Mouse (Mus musculus): ENCODE data around the gene 4933424G06Rik.
"Not testable (repeated sequence)": the region's sequence is repeated elsewhere in the genome, so short reads cannot be mapped to it uniquely, and the experiment has no call there.

The 4933424G06Rik gene

DNA sequence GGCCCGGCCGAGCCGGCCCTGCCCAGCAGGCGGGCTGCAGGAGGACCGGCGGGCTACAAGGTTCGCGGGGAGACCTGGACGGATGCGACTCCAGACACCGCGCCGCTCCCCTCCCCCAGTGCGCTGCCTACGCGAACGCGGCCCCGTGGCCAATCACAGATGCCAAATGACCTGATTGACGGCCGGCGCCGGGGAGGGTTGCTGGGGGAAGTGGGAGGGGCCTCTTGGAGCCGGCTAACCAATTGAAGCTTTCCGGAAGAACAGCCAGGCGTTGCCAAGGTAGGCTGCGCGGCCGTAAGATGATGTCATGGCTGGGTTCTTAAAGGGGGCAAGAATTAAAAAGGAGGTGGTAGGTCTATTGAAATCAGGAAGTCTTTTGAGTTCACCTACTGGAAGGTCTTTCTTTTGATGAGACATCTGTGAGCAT is at the start of gene 4933424G06Rik:
4933424G06Rik (plus strand) TSS at position 296 of the 427 bp plus-strand sequence.
- DNase-seq (ENCODE audit: low read depth, low spot score), result peak; percentile 93

- no peak for DNase-seq (ENCODE audit: low read depth, low spot score)
Measured at GRCm38 (mm10) chr1:36664457-36664856, 45.5 kb upstream of the 4933424G06Rik start.

DNA sequence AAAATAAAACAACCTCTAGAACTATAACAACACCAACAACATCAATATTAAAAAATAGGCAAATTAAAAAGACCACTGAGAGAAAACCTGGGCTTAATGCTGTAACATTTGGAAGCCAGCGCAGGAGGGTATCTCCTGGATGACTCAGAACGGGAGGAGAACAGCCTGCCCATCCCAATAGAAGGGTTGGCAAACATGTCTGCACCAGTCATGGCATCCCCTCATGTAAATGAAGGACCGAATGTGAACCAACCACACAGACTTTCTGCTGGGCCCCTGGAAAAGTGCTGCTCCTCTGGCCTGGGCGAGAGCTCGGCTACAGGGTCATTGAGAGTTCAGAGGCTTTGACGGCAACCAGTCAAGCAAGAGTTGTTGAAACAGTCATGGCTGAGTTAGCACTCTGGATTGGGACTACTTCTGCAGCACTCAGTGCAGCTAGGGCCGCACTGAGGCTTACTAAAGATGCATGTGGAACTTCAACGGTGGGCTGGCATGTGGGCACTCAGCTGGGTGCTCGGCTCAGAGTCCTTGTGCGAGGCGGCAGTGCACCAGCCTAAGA is 44.7 kb upstream of the 4933424G06Rik start:
- DNase-seq (ENCODE audit: low read depth, low spot score), result no peak

DNA sequence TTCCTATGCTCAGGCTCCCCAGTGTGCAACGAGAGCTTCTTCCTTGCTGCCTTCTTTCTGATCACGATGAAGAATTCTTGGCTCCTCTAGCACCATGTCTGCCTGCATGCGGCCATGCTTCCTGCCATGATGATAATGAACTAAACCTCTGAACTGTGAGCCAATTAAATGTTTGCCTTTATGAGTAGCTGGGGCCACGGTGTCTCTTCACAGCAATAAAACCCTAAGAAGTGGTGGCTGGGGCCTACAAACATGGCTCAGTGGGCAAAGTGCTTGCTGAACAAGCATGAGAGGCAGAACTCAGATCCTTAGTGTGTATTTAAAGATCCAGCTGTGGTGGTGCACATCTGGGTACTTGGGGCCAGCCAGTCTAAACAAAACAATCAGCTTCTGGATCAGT is 44.0 kb upstream of the 4933424G06Rik start:
- DNase-seq (ENCODE audit: low read depth, low spot score), result no peak

- not testable (repeated sequence) for DNase-seq (ENCODE audit: low read depth, low spot score)
Measured at GRCm38 (mm10) chr1:36668007-36668406, 41.9 kb upstream of the 4933424G06Rik start.

DNA sequence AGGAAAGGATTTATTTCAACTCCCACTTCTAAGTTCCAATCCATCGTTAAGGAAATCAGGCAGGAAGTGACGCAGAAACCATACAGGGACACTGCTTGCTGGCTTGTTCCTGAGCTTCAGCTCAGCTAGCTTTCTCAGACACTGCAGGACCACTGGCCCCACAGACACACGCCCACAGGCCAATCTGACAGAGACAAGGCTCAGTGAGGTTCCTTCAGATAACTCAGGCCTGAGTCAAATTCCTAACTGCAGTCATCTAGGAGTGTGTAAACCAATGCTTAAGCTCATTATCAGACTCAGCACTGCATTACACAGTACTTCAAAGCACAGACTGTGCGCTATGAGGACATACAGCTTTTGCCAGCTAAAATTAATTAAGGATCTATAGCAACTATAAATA is 39.7 kb upstream of the 4933424G06Rik start:
- DNase-seq (ENCODE audit: low read depth, low spot score), result no peak

GRCm38 (mm10) chr1:36671260-36671659 is 38.7 kb upstream of the 4933424G06Rik start:
- DNase-seq (ENCODE audit: low read depth, low spot score), result no peak

DNA sequence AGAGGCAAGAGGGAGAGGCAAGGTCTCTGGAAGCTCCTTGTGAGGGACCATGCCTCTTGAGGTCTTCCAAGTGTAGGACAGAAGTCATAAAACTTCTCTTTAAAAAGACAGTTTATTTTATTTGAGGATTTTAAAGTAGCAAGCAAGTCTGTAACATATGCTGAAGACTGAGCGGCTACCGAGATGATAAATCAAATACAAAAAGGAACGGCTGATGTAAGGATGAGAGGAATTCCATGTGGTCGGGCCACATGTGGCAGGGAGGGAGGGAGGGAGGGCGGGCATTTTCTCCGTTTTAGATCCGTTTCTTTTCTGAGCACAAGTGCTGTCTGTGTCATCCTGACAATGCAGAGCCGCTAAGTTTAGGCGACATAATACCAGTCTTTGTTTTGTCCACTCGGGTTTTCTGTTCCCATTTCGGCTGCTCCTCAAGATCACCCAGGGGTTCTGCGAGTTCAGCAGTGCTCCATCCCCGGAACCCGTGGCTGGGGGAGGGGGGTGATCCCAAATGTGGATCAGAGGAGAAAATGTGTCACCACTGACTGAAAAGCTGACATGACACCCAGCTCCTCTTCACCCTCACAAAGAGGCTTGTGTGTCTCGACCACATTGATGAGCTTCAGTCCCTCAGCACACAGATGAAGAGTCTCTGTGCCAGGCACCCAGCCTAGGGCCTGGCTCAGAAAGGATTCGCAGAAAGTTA is 37.1 kb upstream of the 4933424G06Rik start:
- DNase-seq (ENCODE audit: low read depth, low spot score), result no peak

DNA sequence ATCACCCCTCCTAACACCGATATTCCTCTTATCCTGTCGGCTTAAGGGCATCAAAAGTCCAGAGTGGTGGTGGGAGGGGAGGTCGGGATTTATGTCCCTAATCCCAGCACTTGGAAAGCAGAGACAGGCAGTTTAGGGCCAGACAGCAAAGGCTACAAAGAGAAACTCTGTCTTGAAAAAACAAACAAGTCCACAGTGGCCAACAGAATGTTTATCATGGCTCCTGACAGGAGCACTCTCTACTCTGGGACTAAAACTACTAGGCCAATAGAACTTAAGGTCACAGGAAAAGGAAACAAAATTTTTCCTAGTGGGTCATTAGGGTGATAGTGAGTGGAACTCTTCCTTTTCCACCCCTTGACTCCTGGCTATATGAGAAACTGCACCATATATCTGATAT is 35.0 kb upstream of the 4933424G06Rik start:
- DNase-seq (ENCODE audit: low read depth, low spot score), result no peak

GRCm38 (mm10) chr1:36680893-36681292 is 29.1 kb upstream of the 4933424G06Rik start:
- DNase-seq (ENCODE audit: low read depth, low spot score), result no peak

GRCm38 (mm10) chr1:36682620-36683355 is 27.2 kb upstream of the 4933424G06Rik start, which contains the start of gene Fam178b:
Fam178b (minus strand) TSS chr1:36683183.
- DNase-seq (ENCODE audit: low read depth, low spot score), result no peak

GRCm38 (mm10) chr1:36683810-36684467 is 26.0 kb upstream of the 4933424G06Rik start:
- DNase-seq (ENCODE audit: low read depth, low spot score), result no peak

DNA sequence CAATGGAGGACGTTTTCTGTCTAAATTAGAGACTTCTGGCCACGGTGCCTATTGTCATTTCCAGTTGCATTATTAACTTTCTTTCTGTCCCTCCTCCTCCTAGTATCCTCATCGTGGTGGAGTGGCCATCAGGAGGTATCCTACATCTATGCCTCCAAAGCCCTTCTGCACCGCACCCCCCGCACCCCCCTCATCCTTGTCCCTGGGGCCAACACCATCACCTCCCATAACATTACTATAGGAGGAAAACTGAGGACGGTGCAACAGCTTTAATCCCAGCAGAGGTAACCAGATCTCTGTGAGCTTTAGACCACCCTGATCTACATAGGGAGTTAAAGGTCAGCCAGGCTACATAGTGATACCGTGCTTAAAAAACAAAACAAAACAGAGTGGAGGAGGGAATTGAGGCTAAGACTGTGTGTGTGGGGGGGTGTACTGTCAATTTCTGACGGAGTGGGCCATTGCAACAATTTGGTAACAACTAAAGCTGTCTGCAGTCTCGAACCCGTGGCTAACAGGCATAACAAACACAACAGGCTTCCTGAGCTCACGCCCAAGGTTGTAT is 19.2 kb upstream of the 4933424G06Rik start:
- DNase-seq (ENCODE audit: low read depth, low spot score), result no peak

DNA sequence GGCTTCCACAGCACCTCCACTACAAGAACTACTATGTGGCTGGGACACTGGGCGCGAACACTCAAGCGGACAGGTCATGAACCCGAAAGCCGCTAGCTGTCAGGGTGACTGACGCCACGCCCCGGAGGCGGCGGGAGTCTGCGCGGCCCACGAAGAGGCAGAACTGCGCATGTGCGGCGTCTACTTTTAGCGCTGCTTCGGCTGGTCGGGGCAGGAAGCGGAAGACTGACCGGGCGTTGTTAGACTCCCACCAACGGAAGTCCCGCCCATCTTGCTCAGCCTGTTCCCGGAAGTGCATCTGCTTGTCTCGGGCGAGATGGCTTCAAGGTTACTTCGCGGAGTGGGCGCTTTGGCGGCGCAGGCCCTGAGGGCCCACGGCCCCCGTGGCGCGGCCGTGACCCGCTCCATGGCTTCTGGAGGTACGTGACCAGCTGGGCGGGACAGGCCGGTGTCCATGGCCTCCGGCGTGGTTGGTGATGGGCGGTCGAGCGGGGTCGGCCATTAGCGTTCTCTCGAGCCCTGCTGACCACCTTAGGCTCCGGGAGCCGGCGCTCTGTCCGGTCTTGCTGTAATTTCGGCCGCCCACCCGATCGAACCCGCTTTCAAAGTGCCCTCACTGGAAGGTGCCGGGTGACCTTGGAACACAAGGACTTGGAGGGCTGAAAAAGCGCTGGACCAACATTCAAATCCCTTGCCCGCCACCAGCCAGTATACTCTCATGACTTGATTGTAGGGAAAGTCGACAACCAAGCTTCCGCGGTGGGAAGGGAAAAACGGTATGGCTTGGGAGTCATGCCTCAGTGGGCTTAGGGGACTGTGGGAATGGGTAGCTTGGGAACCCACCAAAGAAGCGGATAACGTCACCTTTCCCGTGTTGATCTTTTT is 18.4 kb upstream of the 4933424G06Rik start, which contains the start of gene Cox5b:
Cox5b (plus strand) TSS at position 179 of the 885 bp plus-strand sequence.
- DNase-seq (ENCODE audit: low read depth, low spot score), result peak; percentile 99

DNA sequence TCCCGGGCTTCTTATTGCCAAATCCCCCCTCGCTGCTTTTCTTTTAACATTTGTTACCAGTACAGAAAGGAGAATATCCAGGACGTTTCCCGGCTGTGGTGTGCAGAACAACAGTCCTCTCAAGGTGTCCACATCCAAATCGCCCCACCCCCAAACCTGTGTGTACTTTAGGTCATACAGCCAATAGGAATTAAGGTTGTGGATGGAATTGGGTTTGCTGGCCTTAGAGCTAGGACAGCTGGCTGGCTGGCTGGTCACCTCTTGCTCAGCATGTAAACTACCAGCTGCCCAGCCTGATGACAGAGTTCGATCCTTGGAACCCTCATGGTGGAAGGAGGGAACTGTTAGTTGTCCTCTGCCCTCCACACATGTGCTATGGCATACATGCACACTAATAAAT is 15.1 kb upstream of the 4933424G06Rik start:
- DNase-seq (ENCODE audit: low read depth, low spot score), result no peak

DNA sequence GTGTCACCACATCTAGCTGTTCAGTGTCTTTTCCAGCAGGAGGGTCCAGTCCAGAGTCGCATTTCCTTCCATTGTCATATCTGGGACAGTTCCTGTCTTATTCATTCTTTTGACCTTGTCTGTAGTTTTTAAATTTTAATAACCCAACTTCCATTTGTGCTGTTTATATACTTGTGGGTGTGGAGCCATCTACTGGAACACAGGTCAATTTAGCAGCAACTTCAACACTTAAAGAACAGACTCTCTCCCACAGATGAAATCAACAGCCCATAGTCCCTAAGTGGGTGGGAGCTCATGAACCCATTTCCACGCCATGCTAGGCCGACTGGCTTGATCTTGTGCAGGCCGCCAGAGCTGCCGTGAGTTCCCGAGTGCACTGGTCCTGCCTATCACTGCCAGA is 13.5 kb upstream of the 4933424G06Rik start:
- DNase-seq (ENCODE audit: low read depth, low spot score), result no peak

DNA sequence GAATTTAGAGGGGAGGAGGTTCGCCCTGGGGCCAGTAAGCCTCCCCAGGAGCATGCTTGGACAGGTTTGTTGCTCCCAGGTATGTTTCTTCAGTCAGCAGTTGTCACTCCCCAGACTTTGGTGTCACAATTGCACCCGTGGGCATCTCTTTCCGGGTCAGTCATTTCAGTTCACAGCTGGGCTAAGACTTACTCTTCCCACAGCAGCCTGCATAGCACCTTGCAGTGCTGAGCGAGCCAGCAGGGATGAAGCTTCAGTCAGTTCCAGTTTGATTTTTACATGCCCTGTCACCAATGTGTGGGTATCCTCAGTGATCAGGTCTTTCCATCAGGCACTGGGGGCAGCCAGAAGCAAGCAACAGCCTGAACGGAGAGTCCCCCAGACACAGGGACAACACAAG is 12.9 kb upstream of the 4933424G06Rik start:
- no peak for DNase-seq (ENCODE audit: low read depth, low spot score)

DNA sequence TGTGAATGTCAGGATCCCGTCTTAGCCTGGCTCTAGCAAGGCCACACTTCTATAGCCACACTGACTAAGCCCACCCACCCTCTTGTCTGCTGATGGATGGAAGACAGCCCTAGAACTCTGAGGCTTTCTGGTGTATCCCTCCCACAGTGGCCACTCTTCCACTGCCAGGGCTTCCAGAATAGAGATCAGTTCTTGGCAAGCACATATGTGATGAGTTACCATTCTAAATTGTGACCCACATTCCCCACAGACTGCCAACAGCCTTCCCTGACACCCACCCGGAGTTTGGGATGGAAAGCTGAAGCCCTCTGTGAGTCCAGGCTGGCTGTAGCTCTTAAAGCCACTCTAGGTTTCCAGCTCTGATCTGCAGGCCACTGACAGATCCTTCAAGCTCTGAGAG is 2.8 kb upstream of the 4933424G06Rik start:
- DNase-seq (ENCODE audit: low read depth, low spot score), result no peak

GRCm38 (mm10) chr1:36707797-36708196 is 2.2 kb upstream of the 4933424G06Rik start:
- no peak for DNase-seq (ENCODE audit: low read depth, low spot score)

DNA sequence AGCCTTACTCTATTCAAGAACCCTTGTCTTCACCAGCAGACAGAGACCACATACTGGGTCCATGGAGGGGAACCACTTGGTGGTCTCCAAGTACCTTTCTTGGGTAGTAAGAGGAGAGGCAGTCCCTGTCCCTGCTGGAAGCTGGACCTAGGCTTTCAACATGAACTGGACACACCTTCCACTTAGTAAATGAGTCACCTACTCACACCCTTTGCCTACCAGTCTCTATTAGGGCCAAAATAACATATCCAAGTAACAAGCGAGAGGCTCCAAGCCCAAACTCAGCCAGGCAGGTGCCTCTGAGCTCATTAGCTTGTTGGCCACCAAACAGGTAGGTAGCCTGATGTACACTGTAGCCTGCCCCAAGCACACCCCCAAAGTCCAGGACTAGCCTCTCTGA is 1.3 kb upstream of the 4933424G06Rik start:
- no peak for DNase-seq (ENCODE audit: low read depth, low spot score)

Measured in c-Kit-negative CD71-positive TER-119-positive erythroid progenitor cells, embryonic 14.5 days (primary cell).